Mouse (Mus musculus) testis, adult 2 months (tissue): Measurements from ENCODE around the gene Esam. TPM values are rescaled to one million over a fixed set of nuclear protein-coding genes. Genes with fewer than 3 reads are reported as not detected.

Source experiments
- H3K27ac ChIP-seq: fragments of 200-500 bp; 2 replicates; pipeline ENCODE4 v1.5.1; 2012; ENCODE audit warnings: low read depth, low read length; ENCODE audit not compliant: control insufficient read depth, insufficient read depth
- H3K27me3 ChIP-seq: fragments of 200-500 bp; 2 replicates; pipeline ENCODE4 v1.6.1; 2012; ENCODE audit warnings: mild to moderate bottlenecking, low read length, moderate library complexity; ENCODE audit not compliant: control insufficient read depth, insufficient read depth
- H3K36me3 ChIP-seq: fragments of 200-500 bp; 2 replicates; pipeline ENCODE4 v1.6.1; 2012; ENCODE audit warnings: mild to moderate bottlenecking, low read length; ENCODE audit not compliant: control insufficient read depth, insufficient read depth
- H3K4me1 ChIP-seq: fragments of 200-500 bp; 2 replicates; pipeline ENCODE4 v1.6.1; 2012; ENCODE audit warnings: low read length; ENCODE audit not compliant: control insufficient read depth, insufficient read depth
- H3K4me3 ChIP-seq: fragments of 200-500 bp; 2 replicates; pipeline ENCODE4 v1.5.1; 2012; ENCODE audit warnings: low read depth, mild to moderate bottlenecking, low read length, moderate library complexity, mixed read lengths; ENCODE audit not compliant: control insufficient read depth
- CTCF ChIP-seq: fragments of 200-500 bp; IDR thresholded peaks from 2 replicates; pipeline ENCODE4 v1.5.1; 2012; ENCODE audit warnings: low read depth, mild to moderate bottlenecking, inconsistent platforms, low read length, moderate library complexity; ENCODE audit not compliant: control insufficient read depth, insufficient read depth, insufficient replicate concordance
- POLR2A ChIP-seq: fragments of 200-500 bp; IDR thresholded peaks from 2 replicates; pipeline ENCODE4 v1.6.1; 2012; ENCODE audit warnings: low read depth, mild to moderate bottlenecking, inconsistent platforms, low read length, moderate library complexity; ENCODE audit not compliant: control insufficient read depth
- polyA plus RNA-seq: library from polyadenylated mRNA; depleted of rRNA; stranded (reverse); fragments of >200 nt; gene quantifications from 2 replicates; pipeline ENCODE4 v1.2.3, GENCODE M21; 2012

The Esam gene
- polyA plus RNA-seq, 1 experiment = 3.0 TPM

- no peaks in the 10 kb centered on the region for H3K27me3 ChIP-seq
- no peaks in the 10 kb centered on the region for H3K4me1 ChIP-seq
- H3K27ac ChIP-seq = no peak overlapping the region
- no peak for TF ChIP-seq POLR2A
- TF ChIP-seq CTCF = no peak
- H3K36me3 ChIP-seq = no peaks in the 10 kb centered on the region
- H3K4me3 ChIP-seq = no peak overlapping the region
These were observed 27.7 kb upstream of the Esam start for GRCm38 (mm10) chr9:37500201-37500600.

GRCm38 (mm10) chr9:37501170-37501569, 26.7 kb upstream of the Esam start:
- H3K36me3 ChIP-seq = no peaks in the 10 kb centered on the region
- no peak overlapping the region for H3K4me3 ChIP-seq
- no peaks in the 10 kb centered on the region for H3K27me3 ChIP-seq
- no peaks in the 10 kb centered on the region for H3K4me1 ChIP-seq
- H3K27ac ChIP-seq = no peak overlapping the region
- TF ChIP-seq POLR2A (no peak), CTCF (no peak)

GRCm38 (mm10) chr9:37504348-37504747, 23.5 kb upstream of the Esam start:
- Histone ChIP-seq H3K4me1 (no peaks in the 10 kb centered on the region), H3K36me3 (no peaks in the 10 kb centered on the region), H3K4me3 (no peak overlapping the region), H3K27ac (no peak overlapping the region), H3K27me3 (no peaks in the 10 kb centered on the region)
- TF ChIP-seq CTCF (no peak), POLR2A (no peak)

- Histone ChIP-seq H3K36me3 (no peaks in the 10 kb centered on the region), H3K4me1 (no peaks in the 10 kb centered on the region)
These were observed 21.9 kb upstream of the Esam start for GRCm38 (mm10) chr9:37506023-37506422.

GRCm38 (mm10) chr9:37512097-37512496, 15.8 kb upstream of the Esam start:
- Histone ChIP-seq H3K36me3 (no peaks in the 10 kb centered on the region), H3K27ac (no peak overlapping the region), H3K4me1 (no peaks in the 10 kb centered on the region), H3K27me3 (no peaks in the 10 kb centered on the region), H3K4me3 (no peak overlapping the region)
- TF ChIP-seq CTCF (no peak), POLR2A (no peak)

More at GRCm38 (mm10) chr9:37506023-37506422, 21.9 kb upstream of the Esam start:
- Histone ChIP-seq H3K27ac (no peak overlapping the region), H3K4me3 (no peak overlapping the region), H3K27me3 (no peaks in the 10 kb centered on the region)
- TF ChIP-seq POLR2A (no peak), CTCF (no peak)

GRCm38 (mm10) chr9:37514456-37514855, 13.4 kb upstream of the Esam start:
- H3K4me1 ChIP-seq = no peaks in the 10 kb centered on the region
- no peak overlapping the region for H3K4me3 ChIP-seq
- no peak overlapping the region for H3K27ac ChIP-seq
- TF ChIP-seq CTCF (no peak), POLR2A (no peak)
- no peaks in the 10 kb centered on the region for H3K36me3 ChIP-seq
- no peaks in the 10 kb centered on the region for H3K27me3 ChIP-seq

GRCm38 (mm10) chr9:37517467-37517866, 10.4 kb upstream of the Esam start:
- H3K27ac ChIP-seq = no peak overlapping the region
- no peaks in the 10 kb centered on the region for H3K27me3 ChIP-seq
- no peaks in the 10 kb centered on the region for H3K4me1 ChIP-seq
- H3K4me3 ChIP-seq = no peak overlapping the region
- no peaks in the 10 kb centered on the region; the same call in 1 of the 2 replicates for H3K36me3 ChIP-seq
- TF ChIP-seq CTCF = no peak
- no peak for TF ChIP-seq POLR2A

- no peak overlapping the region for H3K4me3 ChIP-seq
- TF ChIP-seq POLR2A (no peak), CTCF (no peak)
- H3K4me1 ChIP-seq = no peaks in the 10 kb centered on the region
- no peaks in the 10 kb centered on the region; the same call in 1 of the 2 replicates for H3K36me3 ChIP-seq
- H3K27ac ChIP-seq = no peak overlapping the region
- H3K27me3 ChIP-seq = no peaks in the 10 kb centered on the region
These were observed 8.9 kb upstream of the Esam start for GRCm38 (mm10) chr9:37518991-37519390.
